22 mouse cellular contexts compared by ENCODE assay signal in the genomic region with DNA sequence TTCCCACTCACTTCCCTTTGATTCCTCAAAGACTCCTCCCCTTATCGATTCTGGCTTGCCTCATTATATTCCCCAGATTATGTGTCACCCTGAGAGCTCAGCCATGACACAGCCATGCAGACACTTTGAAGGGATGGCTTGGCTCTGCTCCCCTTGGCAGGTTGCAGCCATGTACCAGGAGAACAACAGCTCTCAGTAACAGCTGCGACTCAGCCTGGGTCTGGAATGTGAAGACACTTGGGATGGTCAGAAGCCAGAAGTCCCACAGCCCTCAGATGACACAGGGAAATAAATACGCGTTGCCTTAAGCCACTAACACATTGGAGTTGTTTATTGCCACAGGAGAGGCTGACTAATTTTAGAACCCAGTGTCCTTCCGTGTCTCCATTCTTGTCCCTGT.
DNase-seq lines count a peak whose midpoint lies in the region; ATAC-seq and TF ChIP-seq lines count a peak whose summit lies in the region.
"Had no signal": no experiment of that assay in that cellular context is flagged by ENCODE, and none has a peak within 500 bp of the region (broad histone marks: within the 10 kb centered on the region; RNA-seq: fewer than 3 reads in every experiment).

No protein-coding gene starts in this region.

- no peak for TF ChIP-seq CTCF in midbrain, postnatal 0 days (IDR thresholded peaks at IDR 0.05)

- no peaks in the 10 kb centered on the region for H3K27me3 ChIP-seq in heart, embryonic 11.5 days (ENCODE audit: control insufficient read depth, insufficient read depth, low read length)
- H3K27me3 ChIP-seq in midbrain, postnatal 0 days (ENCODE audit: insufficient read depth, low read length), result no peaks in the 10 kb centered on the region
- no peaks in the 10 kb centered on the region for H3K27me3 ChIP-seq in midbrain, embryonic 13.5 days
- H3K27me3 ChIP-seq: megakaryocyte, embryonic 14.5 days; midbrain, embryonic 15.5 days; stomach, embryonic 15.5 days had no signal

- no peak for ATAC-seq in heart, embryonic 11.5 days (replicated peaks; ENCODE audit: insufficient number of reproducible peaks, low FRiP score, low TSS enrichment)
- ATAC-seq in midbrain, postnatal 0 days (ENCODE audit: low FRiP score), result no peak
- ATAC-seq in midbrain, embryonic 13.5 days, result no peak
- ATAC-seq: activated CD4-positive, CD25-positive, alpha-beta regulatory T cell, adult 4 months; CD4-positive, CD25-positive, alpha-beta regulatory T cell, adult 4 months; liver, postnatal 0 days; midbrain, embryonic 15.5 days had no signal

- no peaks in the 10 kb centered on the region for H3K9me3 ChIP-seq in heart, embryonic 11.5 days (replicated peaks; ENCODE audit: control insufficient read depth, low read length)
- no peaks in the 10 kb centered on the region for H3K9me3 ChIP-seq in midbrain, postnatal 0 days (ENCODE audit: low read length)
- no peaks in the 10 kb centered on the region for H3K9me3 ChIP-seq in midbrain, embryonic 13.5 days
- H3K9me3 ChIP-seq: heart, embryonic 10.5 days; hindbrain, embryonic 10.5 days; midbrain, embryonic 15.5 days; stomach, embryonic 15.5 days had no signal

- no peak overlapping the region for H3K4me2 ChIP-seq in heart, embryonic 11.5 days
- no peak overlapping the region for H3K4me2 ChIP-seq in midbrain, postnatal 0 days (ENCODE audit: low read depth, low read length, poor library complexity, severe bottlenecking)
- H3K4me2 ChIP-seq in midbrain, embryonic 13.5 days (replicated peaks), result no peak overlapping the region
- H3K4me2 ChIP-seq: midbrain, embryonic 15.5 days; stomach, embryonic 15.5 days had no signal

- peak; percentile 82 to 86 for DNase-seq in cerebellum, postnatal 10 days
- DNase-seq in cerebellum, adult 11 months, result no peak
- peak; percentile 7 for DNase-seq in heart, postnatal 4 days
- peak; percentile 31 for DNase-seq in midbrain, postnatal 0 days (ENCODE audit: low spot score)
- peak; percentile 29 for DNase-seq in skeletal muscle tissue, adult 2 months (ENCODE audit: low read depth, low spot score)
- DNase-seq in urinary bladder, postnatal 25 days (ENCODE audit: low spot score), result no peak
- DNase-seq: adrenal gland, postnatal 25 days; kidney, adult 18-20 months; kidney, postnatal 14 days; liver, postnatal 0 days; right cerebral cortex, postnatal 25 days; thymus, adult 18-20 months; thymus, postnatal 4 days had no signal

- H3K4me1 ChIP-seq in heart, embryonic 11.5 days (ENCODE audit: control insufficient read depth, insufficient read depth, low read length), result no peaks in the 10 kb centered on the region
- H3K4me1 ChIP-seq in midbrain, postnatal 0 days (ENCODE audit: insufficient read depth, low read length), result no peaks in the 10 kb centered on the region
- no peaks in the 10 kb centered on the region for H3K4me1 ChIP-seq in midbrain, embryonic 13.5 days (replicated peaks)
- H3K4me1 ChIP-seq: hindbrain, embryonic 10.5 days; megakaryocyte, embryonic 14.5 days; midbrain, embryonic 15.5 days; stomach, embryonic 15.5 days had no signal

- no peak overlapping the region for H3K9ac ChIP-seq in heart, embryonic 11.5 days (ENCODE audit: low read depth, low read length)
- H3K9ac ChIP-seq in midbrain, postnatal 0 days (replicated peaks; ENCODE audit: low read length, poor library complexity, severe bottlenecking), result no peak overlapping the region
- no peak overlapping the region for H3K9ac ChIP-seq in midbrain, embryonic 13.5 days (replicated peaks)
- H3K9ac ChIP-seq: liver, postnatal 0 days; midbrain, embryonic 15.5 days; stomach, embryonic 15.5 days had no signal

- no peak overlapping the region for H3K4me3 ChIP-seq in heart, embryonic 11.5 days (ENCODE audit: low read depth, low read length)
- H3K4me3 ChIP-seq in midbrain, postnatal 0 days (ENCODE audit: low read depth, low read length), result no peak overlapping the region
- no peak overlapping the region for H3K4me3 ChIP-seq in midbrain, embryonic 13.5 days (replicated peaks)
- H3K4me3 ChIP-seq: heart, embryonic 10.5 days; hindbrain, embryonic 10.5 days; megakaryocyte, embryonic 14.5 days; midbrain, embryonic 15.5 days; stomach, embryonic 15.5 days had no signal

- no peak overlapping the region for H3K27ac ChIP-seq in heart, embryonic 11.5 days (ENCODE audit: low read depth, low read length)
- H3K27ac ChIP-seq in midbrain, postnatal 0 days (ENCODE audit: low read depth, low read length), result no peak overlapping the region
- H3K27ac ChIP-seq in midbrain, embryonic 13.5 days, result no peak overlapping the region
- H3K27ac ChIP-seq: heart, embryonic 10.5 days; hindbrain, embryonic 10.5 days; midbrain, embryonic 15.5 days; stomach, embryonic 15.5 days had no signal

- 58% methylated on average over 5 of the region's 5 CpGs for WGBS in heart, embryonic 11.5 days (ENCODE audit: insufficient replicate concordance)
- 90% methylated on average over 5 of the region's 5 CpGs for WGBS in midbrain, postnatal 0 days
- WGBS in midbrain, embryonic 13.5 days, result 85% methylated on average over 5 of the region's 5 CpGs

- no peaks in the 10 kb centered on the region for H3K36me3 ChIP-seq in heart, embryonic 11.5 days (ENCODE audit: control insufficient read depth, insufficient read depth, low read length)
- H3K36me3 ChIP-seq in midbrain, postnatal 0 days (ENCODE audit: insufficient read depth, low read length), result no peaks in the 10 kb centered on the region
- H3K36me3 ChIP-seq in midbrain, embryonic 13.5 days, result no peaks in the 10 kb centered on the region
- H3K36me3 ChIP-seq: heart, embryonic 10.5 days; hindbrain, embryonic 10.5 days; midbrain, embryonic 15.5 days; stomach, embryonic 15.5 days had no signal

Comparison
In these comparisons a context has a peak if more than half of its experiments do, and no peak if none do; other contexts are left out.
1. DNase-seq: peak in cerebellum, postnatal 10 days (2 of 2), heart, postnatal 4 days (single experiment), midbrain, postnatal 0 days (single experiment) and skeletal muscle tissue, adult 2 months (single experiment); none in cerebellum, adult 11 months (single experiment) and urinary bladder, postnatal 25 days (single experiment).